Mouse (Mus musculus) adrenal gland, postnatal 25 days (tissue): ENCODE data around the gene Slc46a2. TPM values are rescaled to one million over a fixed set of nuclear protein-coding genes. Genes with fewer than 3 reads are reported as not detected.
A peak's percentile ranks its signal among the peaks of the same experiment; 100 is the strongest.

Experiments used
- DNase-seq: peaks from one replicate; pipeline ENCODE4 v3.0.0; 2021; ENCODE audit warnings: mixed read lengths
- long read RNA-seq: library from polyadenylated mRNA; stranded (forward); transcript quantifications from one replicate; pipeline ENCODE4 v2.0.0, GENCODE M21; 2021
- total RNA-seq: library from RNA; stranded (reverse); gene quantifications from 2 replicates; pipeline ENCODE4 v1.2.3, GENCODE M21; 2021

The Slc46a2 gene
- total RNA-seq: not detected in 2 replicates
- long read RNA-seq: 0 reads

GRCm38 (mm10) chr4:59914608-59915403 is at the start of gene Slc46a2:
TSS of gene Slc46a2 (minus strand) at chr4:59915056.
- no peak for DNase-seq

GRCm38 (mm10) chr4:59963405-59964344 is 48.8 kb upstream of the Slc46a2 start, which contains the start of gene Mup6:
TSS of gene Mup6 (plus strand) at chr4:59964294.
- no peak for DNase-seq

- no peak for DNase-seq
Measured at GRCm38 (mm10) chr4:59960610-59961009, 45.8 kb upstream of the Slc46a2 start, which contains the start of gene Mup4. TSS of gene Mup4 (minus strand) at chr4:59960710.

- DNase-seq: no peak
Measured at GRCm38 (mm10) chr4:59937543-59937942, 22.7 kb upstream of the Slc46a2 start.

GRCm38 (mm10) chr4:59932505-59933281 is 17.8 kb upstream of the Slc46a2 start:
- DNase-seq: no peak

- peak; percentile 57 for DNase-seq
Measured at GRCm38 (mm10) chr4:59928347-59928746, 13.5 kb upstream of the Slc46a2 start.

- no peak for DNase-seq
Measured at GRCm38 (mm10) chr4:59927666-59928065, 12.8 kb upstream of the Slc46a2 start.

GRCm38 (mm10) chr4:59925082-59925481 is 10.2 kb upstream of the Slc46a2 start:
- no peak for DNase-seq

- DNase-seq: no peak
Measured at GRCm38 (mm10) chr4:59917966-59918365, 3.1 kb upstream of the Slc46a2 start.

GRCm38 (mm10) chr4:59908785-59909184 is 6.1 kb downstream of the Slc46a2 start:
- DNase-seq: no peak

GRCm38 (mm10) chr4:59907657-59908230 is 7.1 kb downstream of the Slc46a2 start:
- DNase-seq: no peak

GRCm38 (mm10) chr4:59907092-59907491 is 7.8 kb downstream of the Slc46a2 start:
- no peak for DNase-seq

- no peak for DNase-seq
Measured at GRCm38 (mm10) chr4:59902547-59902946, 12.3 kb downstream of the Slc46a2 start.

- no peak for DNase-seq
Measured at GRCm38 (mm10) chr4:59901810-59902209, 13.0 kb downstream of the Slc46a2 start.

- DNase-seq: no peak
Measured at GRCm38 (mm10) chr4:59898521-59898919, 16.3 kb downstream of the Slc46a2 start.

- DNase-seq: no peak
Measured at GRCm38 (mm10) chr4:59897814-59898520, 16.9 kb downstream of the Slc46a2 start.

- no peak for DNase-seq
Measured at GRCm38 (mm10) chr4:59896000-59896399, 18.9 kb downstream of the Slc46a2 start.

GRCm38 (mm10) chr4:59894977-59895575 is 19.8 kb downstream of the Slc46a2 start:
- DNase-seq: no peak

- DNase-seq: no peak
Measured at GRCm38 (mm10) chr4:59894415-59894814, 20.4 kb downstream of the Slc46a2 start.

GRCm38 (mm10) chr4:59892731-59893130 is 22.1 kb downstream of the Slc46a2 start:
- no peak for DNase-seq
